Mouse (Mus musculus) neutrophil, adult 5-6 weeks (primary cell): ENCODE data around the gene Tbxa2r. TPM values are rescaled to one million over a fixed set of nuclear protein-coding genes. Genes with fewer than 3 reads are reported as not detected.

ENCODE experiments used
- ATAC-seq: fragments of 151-379, 151-347 bp; 2 replicates; pipeline ENCODE4 v1.8.0; 2017; ENCODE audit warnings: mild to moderate bottlenecking, moderate TSS enrichment; ENCODE audit not compliant: insufficient number of reproducible peaks, poor library complexity, low FRiP score, severe bottlenecking; ENCODE audit errors: extremely low read depth
- total RNA-seq: library from RNA; stranded (forward); fragments of 200-1000 nt; gene quantifications from 2 replicates; pipeline ENCODE4 v1.2.3, GENCODE M21; 2017

Gene Tbxa2r
- total RNA-seq, 1 experiment from 2014 or later, result 5.6 TPM

- no peak for ATAC-seq
These were observed 8.0 kb downstream of the Tbxa2r start for GRCm38 (mm10) chr10:81336558-81336957.

- ATAC-seq, result no peak
These were observed 12.2 kb downstream of the Tbxa2r start for GRCm38 (mm10) chr10:81340551-81341332.

- peak; percentile 47 for ATAC-seq
These were observed 12.9 kb downstream of the Tbxa2r start for GRCm38 (mm10) chr10:81341333-81341949.

DNA sequence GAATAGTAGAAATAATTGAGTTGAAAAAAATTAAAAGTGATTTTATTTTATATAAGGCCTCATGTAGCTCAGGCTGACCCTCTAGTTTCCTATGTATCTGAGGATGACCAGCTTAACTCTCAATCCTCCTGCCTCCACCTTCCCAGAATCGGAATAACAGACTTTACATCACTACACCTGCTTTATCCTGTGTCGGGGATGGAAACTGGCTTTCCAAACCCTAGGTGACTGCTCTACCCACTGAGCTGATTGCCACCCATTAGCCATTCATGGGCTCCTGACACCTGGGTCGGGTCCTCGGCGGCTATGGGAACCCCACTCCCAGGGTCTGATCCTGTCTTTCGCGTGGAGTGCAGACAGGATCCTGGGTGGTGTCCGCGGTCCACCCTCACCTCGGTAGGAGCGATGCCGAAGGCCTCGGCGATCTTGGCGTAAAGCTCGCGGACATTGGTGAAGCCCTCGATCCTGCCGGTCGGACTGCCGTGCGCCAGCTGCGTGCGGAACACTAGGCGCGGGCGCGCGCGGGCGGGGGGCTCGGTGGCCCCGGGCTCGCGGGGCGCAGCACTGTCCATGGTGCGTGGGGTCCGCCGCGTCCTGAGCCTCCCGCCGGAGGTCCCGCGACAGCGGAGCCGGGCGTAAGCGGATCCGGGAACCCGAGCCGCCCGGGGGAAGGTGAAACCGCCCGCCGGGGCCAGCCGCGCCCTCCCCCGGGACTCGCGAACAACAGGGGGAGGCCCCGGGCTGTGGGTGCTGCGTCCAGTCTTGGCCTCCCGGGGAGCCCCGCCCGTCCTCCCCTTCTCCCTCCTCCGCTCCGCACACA, 14.4 kb downstream of the Tbxa2r start, which contains the start of gene Gipc3:
Gene Gipc3 (minus strand): TSS at position 581 of the 820 bp plus-strand sequence.
- no peak for ATAC-seq

- peak; percentile 37 for ATAC-seq
These were observed 16.1 kb downstream of the Tbxa2r start for GRCm38 (mm10) chr10:81344421-81345161.

- ATAC-seq, result no peak
These were observed 16.6 kb downstream of the Tbxa2r start for GRCm38 (mm10) chr10:81345162-81345534.

GRCm38 (mm10) chr10:81346453-81347067, 18.0 kb downstream of the Tbxa2r start:
- ATAC-seq, result no peak

DNA sequence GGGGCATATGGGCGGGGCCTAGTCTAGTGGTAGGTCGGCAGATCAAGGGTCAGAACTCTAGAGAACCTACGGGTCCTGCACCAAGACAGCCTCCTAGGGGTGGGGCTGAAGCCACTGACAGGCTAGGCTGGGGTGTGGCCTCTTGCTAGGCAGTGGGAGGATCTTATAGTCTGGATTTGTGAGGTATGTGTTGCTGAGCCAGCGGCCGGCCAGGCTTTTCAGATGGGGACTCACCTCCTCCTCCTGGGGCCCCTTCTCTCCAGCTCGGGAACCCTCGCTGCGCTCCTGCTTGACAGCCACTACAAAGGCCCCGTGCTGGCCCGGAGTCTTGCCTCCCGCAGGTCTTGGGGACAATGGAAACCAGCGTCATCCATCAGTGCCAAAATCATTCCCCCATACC, 20.6 kb downstream of the Tbxa2r start:
- ATAC-seq, result no peak

DNA sequence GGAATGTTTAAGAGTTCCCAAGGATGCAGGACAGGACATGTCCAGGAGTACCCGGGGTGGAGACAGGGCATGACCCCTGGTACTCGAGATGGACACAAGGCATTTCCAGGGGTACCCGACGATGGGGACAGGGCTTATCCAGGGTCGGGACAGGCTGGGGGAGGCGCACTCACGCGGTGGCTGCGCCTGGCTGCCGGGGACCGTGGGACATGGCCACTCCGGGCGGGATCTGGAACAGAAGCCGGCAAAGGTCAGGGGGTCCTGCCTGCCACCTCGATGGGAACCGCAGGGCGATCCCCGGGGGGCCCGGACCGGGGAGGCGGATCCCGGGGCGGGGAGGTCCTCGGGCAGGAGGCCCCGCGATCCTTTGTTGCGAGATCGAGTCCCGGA, 21.4 kb downstream of the Tbxa2r start:
- no peak for ATAC-seq

DNA sequence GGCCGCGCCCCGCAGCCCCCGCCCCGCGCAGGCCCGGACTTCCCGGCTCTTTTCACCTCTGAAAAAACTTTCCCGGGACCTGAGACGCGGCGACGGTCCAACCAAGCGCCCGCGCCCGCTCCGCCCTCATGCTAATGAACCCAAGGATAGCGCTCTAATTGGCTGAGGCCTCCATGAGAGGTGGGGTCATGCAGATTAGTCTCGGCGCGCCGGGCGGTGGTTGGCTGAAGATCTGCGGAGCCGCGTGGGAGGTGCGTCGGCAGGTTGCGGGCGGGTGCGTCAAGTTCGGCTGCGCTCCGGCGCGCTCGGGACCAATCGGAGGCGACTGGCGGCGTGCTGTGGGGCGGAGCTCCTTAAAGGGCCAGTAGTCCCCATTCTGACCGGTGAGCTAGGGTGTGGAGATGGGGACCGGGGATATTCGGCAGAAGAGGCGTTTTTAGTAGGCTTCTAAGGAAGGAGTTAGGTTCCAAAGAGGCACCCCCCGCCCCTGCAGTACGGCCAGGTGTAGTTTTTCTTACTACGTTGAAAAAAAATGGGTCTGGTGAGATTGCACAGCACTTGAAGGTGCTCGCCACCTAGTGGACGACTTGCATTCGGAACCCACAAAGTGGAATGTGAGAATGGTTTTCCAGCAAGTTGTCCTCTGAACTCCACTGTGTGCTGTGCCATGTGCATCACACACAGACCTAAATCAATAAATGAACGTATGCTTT, 22.0 kb downstream of the Tbxa2r start, which contains the start of gene Hmg20b:
Gene Hmg20b (minus strand): TSS at position 130 of the 713 bp plus-strand sequence.
- ATAC-seq, result peak; percentile 94

DNA sequence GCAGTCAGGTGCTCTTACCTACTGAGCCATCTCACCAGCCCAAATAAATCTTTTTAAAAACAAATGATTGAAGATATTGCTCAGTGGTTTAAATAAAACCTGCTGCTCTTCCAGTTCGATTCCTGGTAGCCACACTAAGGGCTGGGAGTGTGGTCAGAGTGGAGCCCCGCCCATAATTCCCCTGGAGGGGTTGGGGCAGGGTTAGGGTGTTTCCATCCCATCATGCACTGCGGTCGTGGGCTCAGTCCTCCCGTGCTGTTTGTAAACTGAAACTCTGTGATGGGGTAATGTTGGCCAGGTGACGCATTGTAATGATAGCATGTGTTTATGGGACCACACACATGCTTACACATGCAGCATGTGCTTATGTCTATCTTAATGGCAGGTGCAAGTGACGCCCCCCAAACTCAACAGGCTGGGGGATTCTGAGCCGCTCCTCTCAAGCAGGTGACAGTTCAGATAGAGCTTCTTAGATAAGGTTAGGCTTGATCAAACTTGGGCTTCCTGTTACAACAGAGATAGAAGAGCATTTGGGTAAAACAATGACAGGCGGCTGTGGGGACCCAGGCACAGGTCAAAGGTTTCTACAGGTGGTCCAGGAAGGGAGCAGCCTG, 23.3 kb downstream of the Tbxa2r start:
- no peak for ATAC-seq

- no peak for ATAC-seq
These were observed 26.4 kb downstream of the Tbxa2r start for GRCm38 (mm10) chr10:81354738-81355477.

GRCm38 (mm10) chr10:81355533-81355932, 27.0 kb downstream of the Tbxa2r start:
- no peak for ATAC-seq

DNA sequence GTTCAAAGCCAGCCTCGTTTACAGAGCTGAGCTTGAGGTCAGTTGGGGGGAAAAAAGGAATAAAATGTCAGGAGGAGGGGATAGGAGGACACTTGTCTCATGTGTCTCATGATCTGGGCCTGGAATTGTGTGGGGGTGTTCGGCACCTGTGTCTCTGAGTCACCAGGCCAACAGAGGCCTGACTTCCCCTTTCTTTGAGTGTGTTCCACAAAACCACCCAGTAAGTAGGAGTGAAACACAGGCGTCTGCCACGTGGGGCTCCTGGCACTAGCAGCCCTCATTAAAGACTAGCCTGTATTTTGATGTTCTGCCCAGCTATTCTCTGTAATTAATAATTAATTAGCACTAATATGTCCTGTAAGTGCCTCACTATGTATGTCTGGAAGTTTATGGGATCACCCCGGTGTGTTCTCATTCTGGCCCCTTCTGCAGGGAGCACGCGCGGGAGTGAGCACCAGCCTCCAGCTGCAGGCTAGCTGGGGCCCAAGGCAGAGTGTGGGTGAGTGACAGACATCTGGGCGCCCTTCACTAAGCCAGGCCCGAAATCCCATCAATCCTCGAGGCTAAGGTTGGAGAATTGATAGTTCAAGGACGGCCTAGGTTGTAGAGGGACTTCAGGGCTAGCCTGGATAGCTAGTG, 27.9 kb downstream of the Tbxa2r start:
- peak; percentile 73 for ATAC-seq

GRCm38 (mm10) chr10:81356991-81357844, 28.7 kb downstream of the Tbxa2r start, which contains the start of gene Mfsd12:
Gene Mfsd12 (plus strand): TSS chr10:81357491.
- ATAC-seq, result peak; percentile 75
